Mouse (Mus musculus): Measurements from ENCODE around the gene B4galt2.

Gene B4galt2

GRCm38 (mm10) chr4:117834845-117835530 is 48.3 kb downstream of the B4galt2 start:
- peak; percentile 42 for DNase-seq (ENCODE audit: low read depth)

GRCm38 (mm10) chr4:117834457-117834844 is 48.8 kb downstream of the B4galt2 start, which contains the start of gene Slc6a9:
Gene Slc6a9, plus strand, starts transcription at chr4:117834506.
- DNase-seq (ENCODE audit: low read depth) = no peak

GRCm38 (mm10) chr4:117831920-117832691 is 51.2 kb downstream of the B4galt2 start:
- no peak for DNase-seq (ENCODE audit: low read depth)

GRCm38 (mm10) chr4:117831499-117831898 is 51.8 kb downstream of the B4galt2 start:
- no peak for DNase-seq (ENCODE audit: low read depth)

- no peak for DNase-seq (ENCODE audit: low read depth)
These were observed 52.5 kb downstream of the B4galt2 start for GRCm38 (mm10) chr4:117830801-117831200.

- no peak for DNase-seq (ENCODE audit: low read depth)
These were observed 53.1 kb downstream of the B4galt2 start for GRCm38 (mm10) chr4:117830124-117830551.

GRCm38 (mm10) chr4:117829260-117830123 is 53.8 kb downstream of the B4galt2 start:
- no peak for DNase-seq (ENCODE audit: low read depth)

GRCm38 (mm10) chr4:117828572-117829145 is 54.6 kb downstream of the B4galt2 start:
- no peak for DNase-seq (ENCODE audit: low read depth)

Measured in c-Kit-positive CD71-negative TER-119-negative erythroid progenitor cells, embryonic 14.5 days (primary cell).